Mouse (Mus musculus): ENCODE results near the gene Ing1. TPM values are rescaled to one million over a fixed set of nuclear protein-coding genes. Genes with fewer than 3 reads are reported as not detected.

Ing1 gene
- polyA plus RNA-seq, 1 experiment from 2014 or later = 36.4 TPM

- 69% methylated on average over 12 of the region's 12 CpGs for WGBS
- no peaks in the 10 kb centered on the region for H3K27me3 ChIP-seq
- H3K4me1 ChIP-seq = peaks cover 7% of the 10 kb centered on the region
- H3K27ac ChIP-seq = no peak overlapping the region
- H3K9me3 ChIP-seq = no peaks in the 10 kb centered on the region
- no peak overlapping the region for H3K9ac ChIP-seq
- H3K36me3 ChIP-seq = no peaks in the 10 kb centered on the region
- ATAC-seq (ENCODE audit: insufficient number of reproducible peaks, insufficient read depth, low FRiP score, low TSS enrichment, low read depth) = no peak
- no peak overlapping the region for H3K4me2 ChIP-seq
- H3K4me3 ChIP-seq = no peak overlapping the region
Observed at GRCm38 (mm10) chr8:11593222-11593884, 38.0 kb downstream of the Ing1 start.

DNA sequence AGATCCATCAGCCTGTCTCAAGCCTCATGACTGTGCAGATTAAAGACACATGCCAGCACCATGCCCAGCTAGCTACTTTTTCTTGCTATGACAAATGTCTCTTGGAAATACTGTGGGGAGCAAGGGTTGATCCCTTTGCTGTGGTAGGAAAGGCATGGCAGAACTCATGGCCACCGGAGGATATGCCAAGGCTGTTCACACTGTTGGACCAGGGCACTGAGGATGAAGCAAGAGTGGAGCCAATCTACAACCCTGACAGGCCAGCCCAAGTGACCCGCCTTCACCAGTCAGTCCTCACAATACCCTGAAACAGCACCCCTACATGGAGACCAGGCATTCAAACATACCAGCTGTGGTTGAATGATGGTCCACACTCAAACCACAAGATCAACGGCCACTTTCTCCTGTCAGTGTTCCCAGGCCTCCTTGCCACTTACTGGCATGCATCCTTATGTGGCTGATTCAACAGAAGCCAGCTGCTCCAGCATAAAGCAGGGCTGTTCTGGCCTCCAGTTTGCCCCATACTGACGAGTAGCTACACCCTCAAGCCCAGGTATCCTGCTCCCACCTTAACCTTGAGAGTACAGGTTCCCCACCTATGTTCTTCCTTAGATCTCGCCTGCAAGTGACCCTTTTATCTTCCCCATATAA is 45.1 kb downstream of the Ing1 start:
- Histone ChIP-seq H3K36me3 (peaks cover 5% of the 10 kb centered on the region), H3K27me3 (no peaks in the 10 kb centered on the region), H3K9ac (no peak overlapping the region), H3K27ac (no peak overlapping the region), H3K9me3 (no peaks in the 10 kb centered on the region), H3K4me2 (no peak overlapping the region), H3K4me3 (no peak overlapping the region), H3K4me1 (peaks cover 3% of the 10 kb centered on the region; the same call in 1 of the 2 replicates)
- 85% methylated on average over 5 of the region's 5 CpGs for WGBS
- ATAC-seq (ENCODE audit: insufficient number of reproducible peaks, insufficient read depth, low FRiP score, low TSS enrichment, low read depth) = peak; percentile 18; the same call in 1 of the 2 replicates

GRCm38 (mm10) chr8:11602006-11602680 is 46.8 kb downstream of the Ing1 start:
- no peak overlapping the region for H3K9ac ChIP-seq
- 40% methylated on average over 14 of the region's 14 CpGs for WGBS
- H3K4me2 ChIP-seq = no peak overlapping the region
- no peak overlapping the region for H3K27ac ChIP-seq
- H3K9me3 ChIP-seq = no peaks in the 10 kb centered on the region
- no peak for ATAC-seq (ENCODE audit: insufficient number of reproducible peaks, insufficient read depth, low FRiP score, low TSS enrichment, low read depth)
- H3K4me1 ChIP-seq = peaks cover 3% of the 10 kb centered on the region; the same call in 1 of the 2 replicates
- H3K4me3 ChIP-seq = no peak overlapping the region
- no peaks in the 10 kb centered on the region for H3K27me3 ChIP-seq
- peaks cover 13% of the 10 kb centered on the region for H3K36me3 ChIP-seq

DNA sequence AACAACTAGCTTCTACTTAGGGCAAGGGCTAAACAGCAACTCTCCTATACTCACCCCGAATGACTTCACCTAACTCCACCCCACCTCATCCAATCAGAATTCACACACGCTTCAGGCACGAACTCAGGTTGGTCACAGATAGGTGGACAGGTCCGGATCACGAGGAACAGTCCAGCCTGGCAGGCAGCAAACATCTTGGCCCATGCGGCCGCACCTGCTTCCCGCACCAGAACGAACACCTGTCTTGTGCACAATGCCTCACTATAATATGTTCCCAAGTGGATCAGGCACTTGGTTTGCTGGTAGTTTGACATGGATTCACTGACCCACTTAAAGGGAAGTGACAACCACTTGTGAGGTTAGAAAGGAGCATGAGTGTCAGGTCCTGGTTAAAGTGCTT is 53.5 kb downstream of the Ing1 start:
- peaks cover 75% of the 10 kb centered on the region for H3K36me3 ChIP-seq

More for the DNA sequence above, 53.5 kb downstream of the Ing1 start:
- WGBS = 95% methylated on average over 9 of the region's 9 CpGs
- no peak overlapping the region for H3K4me2 ChIP-seq
- H3K4me3 ChIP-seq = no peak overlapping the region
- no peaks in the 10 kb centered on the region for H3K27me3 ChIP-seq
- H3K27ac ChIP-seq = no peak overlapping the region
- no peak overlapping the region for H3K9ac ChIP-seq
- no peaks in the 10 kb centered on the region for H3K4me1 ChIP-seq
- 0 out of 2 replicates have a peak, but pooled peaks cover 4% of the 10 kb centered on the region for H3K9me3 ChIP-seq
- no peak for ATAC-seq (ENCODE audit: insufficient number of reproducible peaks, insufficient read depth, low FRiP score, low TSS enrichment, low read depth)

Other genes starting within 250 kb of the Ing1 start
- 58.8 and 62.0 TPM in 2 replicates for gene Col4a2, start 242.8 kb upstream of the Ing1 start, polyA plus RNA-seq (2015; fragmentation: Nextera tagmentation; extraction: Ambion mirVana)
- 121 and 137 TPM in 2 replicates for gene Col4a1, start 242.7 kb upstream of the Ing1 start, polyA plus RNA-seq (2015; fragmentation: Nextera tagmentation; extraction: Ambion mirVana)
- gene Rab20, start 76.9 kb upstream of the Ing1 start, polyA plus RNA-seq (2015; fragmentation: Nextera tagmentation; extraction: Ambion mirVana) = 0.67 and 2.1 TPM in 2 replicates
- gene Naxd, start 58.1 kb upstream of the Ing1 start, polyA plus RNA-seq (2015; fragmentation: Nextera tagmentation; extraction: Ambion mirVana) = 121 and 134 TPM in 2 replicates
- 25.7 and 29.7 TPM in 2 replicates for gene Cars2, start 4.8 kb upstream of the Ing1 start, polyA plus RNA-seq (2015; fragmentation: Nextera tagmentation; extraction: Ambion mirVana)
- gene Ankrd10, start 80.2 kb downstream of the Ing1 start, polyA plus RNA-seq (2015; fragmentation: Nextera tagmentation; extraction: Ambion mirVana) = 92.6 and 100.0 TPM in 2 replicates
- gene 1700016D06Rik, start 145.5 kb downstream of the Ing1 start, polyA plus RNA-seq (2015; fragmentation: Nextera tagmentation; extraction: Ambion mirVana) = not detected in 2 replicates
- 43.4 and 48.5 TPM in 2 replicates for gene Arhgef7, start 172.2 kb downstream of the Ing1 start, polyA plus RNA-seq (2015; fragmentation: Nextera tagmentation; extraction: Ambion mirVana)

All from embryonic facial prominence, embryonic 13.5 days (tissue).